Mouse (Mus musculus) ZHBTc4 (cell line): ENCODE measurements at regions not wholly inside any gene's neighbourhood (a gene's known extent, or its start where the extent isn't known, plus 50 kb on each side); places are given as distances from the start of the nearest gene placed in this dataset.

Source experiments
- DNase-seq: peaks from one replicate; pipeline ENCODE4 v3.0.0-alpha.2; 2011; ENCODE audit warnings: low read depth, low spot score

DNA sequence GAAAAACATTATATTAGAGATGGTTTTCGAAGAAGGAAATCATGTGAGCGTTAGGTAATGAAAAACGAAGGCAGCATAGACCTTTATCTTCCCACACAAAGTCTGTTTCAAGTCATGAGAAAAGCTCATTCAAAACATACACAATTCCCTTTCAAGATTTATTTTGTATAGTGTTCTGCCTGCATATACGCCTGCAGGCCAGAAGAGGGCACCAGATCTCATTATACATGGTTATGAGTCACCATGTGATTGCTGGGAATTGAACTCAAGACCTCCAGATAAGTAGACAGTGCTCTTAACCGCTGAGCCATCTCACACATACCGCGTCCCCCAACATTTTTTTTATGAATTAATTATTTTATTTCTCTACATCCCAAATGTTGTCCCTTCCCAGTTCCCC lies 578.3 kb upstream of the Ccdc54 start:
- peak; percentile 18 for DNase-seq

- DNase-seq: no peak
Measured at GRCm38 (mm10) chr16:51160768-51161167, 569.8 kb upstream of the Ccdc54 start.

GRCm38 (mm10) chr16:51138575-51138974 lies 547.6 kb upstream of the Ccdc54 start:
- DNase-seq: no peak

- no peak for DNase-seq
Measured at GRCm38 (mm10) chr16:51119835-51120234, 528.9 kb upstream of the Ccdc54 start.

DNA sequence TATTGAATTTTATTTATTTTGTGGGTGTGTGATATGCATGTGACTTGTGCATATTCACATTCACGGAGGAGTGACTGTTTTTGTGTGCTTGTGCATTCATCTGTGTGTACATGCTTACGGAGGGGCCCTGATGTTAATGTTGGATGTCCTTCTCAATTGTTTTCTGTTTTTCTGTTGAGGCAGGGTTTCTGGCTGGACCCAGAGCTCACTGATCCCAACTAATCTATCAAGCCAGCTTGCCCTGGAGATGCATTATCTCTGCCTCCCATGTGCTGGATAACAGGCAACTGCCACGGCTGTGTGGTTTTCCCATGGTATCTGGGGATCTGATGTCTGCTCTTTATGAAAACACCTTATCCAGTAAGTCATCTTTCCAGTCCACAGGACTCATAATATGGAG lies 527.4 kb upstream of the Ccdc54 start:
- DNase-seq: no peak

DNA sequence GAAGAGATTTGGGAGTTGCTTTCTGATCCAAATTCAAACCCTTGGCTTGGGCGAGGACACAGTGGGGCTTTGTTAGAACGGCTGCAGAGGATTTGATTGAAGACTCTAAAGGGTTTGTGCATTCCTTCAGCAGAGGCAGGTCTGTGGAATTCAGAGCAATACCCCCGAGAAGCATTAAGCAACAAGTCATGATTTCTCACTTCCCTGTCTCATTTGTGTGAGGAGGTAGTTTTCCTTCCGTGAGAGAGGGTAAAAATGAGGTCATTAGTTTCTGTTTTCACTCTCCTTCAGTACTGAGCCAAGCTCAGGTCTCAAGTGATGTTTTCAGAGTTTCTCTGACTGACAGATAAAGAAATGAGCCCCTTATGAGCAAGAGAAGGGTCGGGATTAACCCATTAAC lies 526.9 kb upstream of the Ccdc54 start:
- peak; percentile 3 for DNase-seq

GRCm38 (mm10) chr16:51109864-51110263 lies 518.9 kb upstream of the Ccdc54 start:
- no peak for DNase-seq

DNA sequence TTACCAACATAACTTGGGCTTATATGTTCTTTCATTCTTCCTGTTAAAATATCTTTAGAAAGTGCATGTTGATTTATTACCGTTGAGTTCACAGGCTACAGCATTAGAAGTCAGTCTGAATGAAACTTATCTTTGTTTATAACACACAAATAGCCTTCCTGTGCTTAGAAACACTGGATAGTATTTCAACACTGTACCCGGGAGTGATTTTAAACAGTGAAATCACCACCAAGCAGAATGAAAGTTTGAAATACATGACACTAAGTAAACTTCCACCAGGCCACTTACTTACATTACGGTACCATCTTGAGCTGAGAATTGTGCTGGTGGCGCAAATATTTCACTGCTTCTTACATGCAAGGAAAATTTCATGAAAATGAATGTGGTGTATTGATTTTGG lies 516.5 kb upstream of the Ccdc54 start:
- no peak for DNase-seq

DNA sequence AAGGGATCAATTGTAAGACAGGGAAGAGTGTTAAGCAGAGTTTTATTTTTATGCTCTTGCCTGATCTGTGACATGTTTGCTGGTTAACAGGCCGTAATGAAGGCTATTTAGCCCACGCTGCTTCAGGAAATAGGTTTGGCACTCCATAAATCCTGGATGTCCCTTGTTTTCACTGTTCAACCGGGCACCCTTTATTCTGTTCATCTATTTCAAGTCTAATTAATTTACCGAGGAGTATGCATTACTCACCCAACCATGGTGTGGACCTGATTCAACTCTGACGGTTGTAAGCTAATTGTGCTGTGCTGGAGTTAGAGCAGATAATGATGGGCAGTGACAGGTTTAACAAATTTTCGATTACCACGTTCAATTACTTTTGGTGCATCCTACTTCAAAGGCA lies 495.6 kb upstream of the Ccdc54 start:
- no peak for DNase-seq

DNA sequence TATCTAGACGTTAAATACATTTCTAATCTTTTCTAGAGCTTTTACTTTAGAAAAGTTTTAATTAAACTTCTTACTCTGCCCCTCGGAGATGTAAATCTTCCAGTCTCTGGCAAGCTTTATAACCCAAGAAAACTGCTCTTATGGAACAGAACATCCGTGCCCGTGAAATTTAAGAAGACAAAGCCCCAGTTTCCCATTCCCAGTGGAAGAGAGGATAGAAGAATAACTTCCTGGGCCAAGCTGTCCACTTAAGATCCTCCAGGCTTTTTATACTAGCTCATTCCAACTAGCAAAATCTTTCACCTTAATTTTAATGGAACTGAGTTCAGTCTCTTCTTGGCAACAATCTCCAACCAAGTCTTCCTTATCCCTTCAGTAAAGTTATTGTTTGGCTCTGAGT lies 489.2 kb upstream of the Ccdc54 start:
- no peak for DNase-seq

DNA sequence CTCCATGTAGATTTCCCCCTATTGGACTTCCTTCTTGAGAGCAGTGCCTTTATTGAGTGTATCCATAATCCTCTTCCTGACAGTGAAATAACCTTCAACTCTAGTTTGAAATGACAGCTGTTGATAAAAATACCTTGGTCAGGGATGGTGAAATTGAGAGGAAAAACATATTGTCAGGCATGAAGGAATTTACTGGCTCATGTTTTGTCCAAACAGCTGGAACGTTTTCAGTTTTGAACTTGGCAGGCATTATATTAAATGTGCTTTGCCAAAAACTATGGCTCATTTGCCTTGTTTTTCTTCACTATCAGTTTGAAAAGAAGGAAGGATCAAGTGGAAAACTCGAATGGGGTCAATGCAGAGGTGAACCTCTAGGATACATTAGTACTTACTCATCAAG lies 457.7 kb upstream of the Ccdc54 start:
- no peak for DNase-seq

GRCm38 (mm10) chr16:51048169-51048568 lies 457.2 kb upstream of the Ccdc54 start:
- DNase-seq: no peak

- DNase-seq: no peak
Measured at GRCm38 (mm10) chr16:51041311-51041710, 450.4 kb upstream of the Ccdc54 start.

DNA sequence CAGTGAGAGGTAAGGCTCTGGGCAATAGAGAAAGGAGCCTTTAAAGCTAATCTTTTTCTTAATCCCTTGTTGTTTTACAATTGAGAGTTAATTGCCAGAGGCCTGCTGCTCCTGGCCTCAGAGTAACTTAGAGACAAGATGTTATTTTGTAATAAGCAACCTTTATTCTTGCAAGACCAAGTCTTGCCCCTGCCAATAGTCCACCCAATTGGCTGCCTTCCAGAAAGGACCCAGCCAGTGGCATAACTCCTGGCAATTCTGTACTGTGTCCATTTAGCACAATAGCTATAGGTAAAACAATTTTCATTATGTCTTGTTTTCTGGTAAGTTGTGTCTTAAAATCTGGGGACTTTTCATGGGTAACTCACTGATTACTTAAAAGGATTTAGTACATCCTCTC lies 411.9 kb upstream of the Ccdc54 start:
- DNase-seq: no peak

GRCm38 (mm10) chr16:50964395-50964794 lies 373.4 kb upstream of the Ccdc54 start:
- no peak for DNase-seq

GRCm38 (mm10) chr16:50944091-50944490 lies 353.1 kb upstream of the Ccdc54 start:
- DNase-seq: peak; percentile 59

- peak; percentile 67 for DNase-seq
Measured at GRCm38 (mm10) chr16:50943581-50943980, 352.6 kb upstream of the Ccdc54 start.

DNA sequence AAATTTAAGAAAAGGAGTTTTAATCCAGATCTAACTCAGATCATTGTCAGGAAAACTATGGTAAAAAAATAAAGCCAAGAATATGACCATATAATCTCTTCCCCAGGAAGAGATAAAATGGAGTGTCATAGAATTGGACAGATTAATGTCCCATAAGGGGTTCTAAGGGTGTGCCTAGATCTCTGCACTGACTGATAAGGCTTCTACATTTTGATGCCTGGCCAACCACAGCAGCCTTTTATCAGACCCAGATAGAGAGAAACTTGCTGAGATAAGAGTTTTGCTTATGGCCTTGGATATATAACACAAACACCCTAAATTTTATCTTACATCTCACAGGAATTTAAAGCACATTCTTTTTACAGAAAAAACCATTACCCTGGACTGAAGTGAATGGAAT lies 351.3 kb upstream of the Ccdc54 start:
- DNase-seq: no peak

DNA sequence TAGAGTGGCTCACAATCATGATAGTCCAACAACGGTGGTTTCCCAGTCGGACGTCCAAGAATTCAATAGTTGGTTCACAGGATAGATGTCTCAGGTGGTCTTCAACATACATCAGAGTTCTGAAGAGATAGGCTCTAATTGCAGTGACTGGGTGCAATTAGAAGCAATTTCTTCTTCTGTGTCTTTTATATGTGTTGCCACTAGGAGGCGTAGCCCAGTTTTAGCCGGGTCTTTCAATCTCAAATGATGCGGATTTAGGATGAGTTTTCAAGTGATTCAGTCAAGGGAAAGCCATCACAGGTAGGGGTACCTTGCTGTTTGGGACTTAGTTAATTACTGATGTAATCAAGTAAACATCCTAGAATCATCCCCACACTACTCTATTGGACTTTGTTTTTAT lies 348.4 kb upstream of the Ccdc54 start:
- peak; percentile 48 for DNase-seq

DNA sequence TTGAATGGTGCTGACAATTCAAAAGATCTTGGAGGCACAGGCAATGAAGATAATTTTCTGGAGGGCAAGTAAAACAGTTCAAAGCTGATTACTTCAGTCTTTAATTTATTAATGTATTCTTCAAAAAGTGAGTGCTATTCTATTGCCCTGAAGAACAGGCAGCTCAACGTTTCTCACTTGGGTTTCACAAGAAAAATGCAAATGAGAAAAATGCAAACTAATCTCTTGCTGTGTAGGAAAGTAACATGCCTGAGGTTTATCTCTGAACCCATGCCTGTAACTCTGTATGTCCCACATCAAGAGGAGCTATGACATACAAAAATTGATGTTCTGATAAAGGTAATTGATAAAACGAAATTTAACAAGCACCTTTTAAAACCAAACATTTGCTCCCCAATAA lies 316.8 kb upstream of the Ccdc54 start:
- DNase-seq: no peak

GRCm38 (mm10) chr16:50899151-50899550 lies 308.2 kb upstream of the Ccdc54 start:
- no peak for DNase-seq

- DNase-seq: no peak
Measured at GRCm38 (mm10) chr16:50877926-50878325, 287.0 kb upstream of the Ccdc54 start.

DNA sequence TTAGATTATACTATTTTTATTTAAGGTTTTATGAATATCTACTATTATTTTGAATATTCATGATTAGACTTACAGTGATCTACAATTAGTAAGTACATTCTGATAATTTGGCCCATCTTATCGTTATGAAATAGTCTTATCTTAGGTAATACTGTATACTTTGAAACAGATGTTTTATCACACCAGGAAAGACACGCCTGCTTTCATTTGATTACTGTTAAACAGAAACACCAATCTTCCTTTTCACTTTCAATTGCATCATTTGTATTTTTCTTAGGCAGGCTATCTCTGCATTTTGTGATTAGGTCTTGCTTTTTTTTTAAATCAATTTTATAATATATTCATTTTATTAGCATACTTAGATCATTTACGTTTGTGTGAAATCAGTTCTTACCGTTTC lies 280.4 kb upstream of the Ccdc54 start:
- no peak for DNase-seq

- no peak for DNase-seq
Measured at GRCm38 (mm10) chr16:50863565-50863964, 272.6 kb upstream of the Ccdc54 start.

GRCm38 (mm10) chr16:50859513-50859912 lies 268.6 kb upstream of the Ccdc54 start:
- no peak for DNase-seq
